Mouse (Mus musculus) megakaryocyte, embryonic 14.5 days (primary cell): ENCODE results near the gene Ntrk2.

Experiments
- FLI1 ChIP-seq: IDR thresholded peaks from 2 replicates; pipeline ENCODE4 v1.6.1; 2012; ENCODE audit warnings: low read length, inconsistent platforms, mixed read lengths
- GATA1 ChIP-seq: IDR thresholded peaks from 3 replicates; pipeline ENCODE4 v1.6.1; 2012; ENCODE audit warnings: mixed read lengths, low read length, inconsistent platforms, borderline replicate concordance

DNA sequence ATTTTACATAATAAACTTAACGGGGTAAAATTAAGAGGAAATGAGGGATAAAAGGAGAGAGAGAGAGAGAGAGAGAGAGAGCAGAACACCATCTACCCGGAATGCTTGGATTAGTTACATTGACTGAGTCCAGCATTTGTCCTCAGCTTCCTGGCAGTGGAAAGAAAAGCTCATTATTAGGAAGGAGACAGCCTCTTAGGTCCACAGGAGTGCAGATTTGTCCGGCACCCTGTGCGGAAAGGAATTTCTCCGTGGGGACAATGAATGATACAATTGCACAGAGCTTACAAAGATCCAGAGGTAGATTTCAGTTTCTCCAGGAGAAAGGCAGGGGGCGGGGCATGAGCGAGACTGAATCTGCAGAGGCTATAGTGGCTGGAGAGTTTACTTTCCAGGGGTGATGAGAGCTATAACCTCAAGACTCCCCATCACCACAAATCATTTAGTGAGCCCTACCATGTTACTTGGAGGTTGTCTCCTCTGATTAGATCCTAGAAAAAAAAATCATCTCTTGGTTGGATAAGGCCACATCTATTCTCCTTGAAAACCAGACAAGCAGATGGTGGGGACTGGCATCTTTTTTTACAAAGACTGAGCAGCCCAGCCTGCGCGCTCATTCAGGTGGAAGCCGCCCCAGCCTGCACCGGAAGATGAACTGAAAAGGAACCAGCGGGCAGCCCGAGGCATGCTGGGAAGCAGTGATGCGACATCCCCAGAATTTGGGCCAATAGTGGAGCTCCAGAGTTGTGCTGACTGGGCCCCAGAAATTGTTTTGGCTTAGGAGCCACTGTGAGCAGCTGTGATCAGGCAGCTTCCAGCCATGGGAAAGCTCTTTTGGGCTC, 20.2 kb downstream of the Ntrk2 start:
- TF ChIP-seq GATA1: no peak
- no peak for TF ChIP-seq FLI1
